Mouse (Mus musculus) limb, embryonic 10.5 days (tissue): Measurements from ENCODE around the gene Exoc3l2. TPM values are rescaled to one million over a fixed set of nuclear protein-coding genes. Genes with fewer than 3 reads are reported as not detected.

ENCODE experiments used
- DNase-seq: peaks from one replicate; pipeline ENCODE4 v3.0.0-alpha.2; 2017; ENCODE audit warnings: low spot score
- H3K27ac ChIP-seq: fragments of 300-500 bp; sonication (generic); 2 replicates; pipeline ENCODE4 v1.5.1; 2016; ENCODE audit warnings: mild to moderate bottlenecking
- H3K27me3 ChIP-seq: fragments of 300-500 bp; sonication (generic); 2 replicates; pipeline ENCODE4 v1.6.1; 2016; ENCODE audit warnings: low read depth, mild to moderate bottlenecking; ENCODE audit not compliant: poor library complexity, severe bottlenecking
- H3K36me3 ChIP-seq: fragments of 300-500 bp; sonication (generic); 2 replicates; pipeline ENCODE4 v1.6.1; 2016; ENCODE audit warnings: mild to moderate bottlenecking, moderate library complexity
- H3K4me1 ChIP-seq: fragments of 300-500 bp; sonication (generic); 2 replicates; pipeline ENCODE4 v1.6.1; 2016
- H3K4me3 ChIP-seq: fragments of 300-500 bp; sonication (generic); 2 replicates; pipeline ENCODE4 v1.5.1; 2016; ENCODE audit warnings: mild to moderate bottlenecking, moderate library complexity
- H3K9me3 ChIP-seq: fragments of 300-500 bp; sonication (generic); replicated peaks from 2 replicates; pipeline ENCODE4 v1.6.1; 2016; ENCODE audit warnings: mild to moderate bottlenecking
- WGBS: fragments of 180-500 bp; shearing (Covaris S2); methylation state at CpG from one replicate; pipeline ENCODE4 v1.1.7; 2016; 5-methylcytosine and 5-hydroxymethylcytosine counted together
- polyA plus RNA-seq: library from polyadenylated mRNA; unstranded; fragments of >200 nt; fragmentation: Nextera tagmentation; extraction: Ambion mirVana; gene quantifications from 2 replicates; pipeline ENCODE4 v1.2.1, GENCODE M21; 2016

Exoc3l2 gene
- polyA plus RNA-seq, 1 experiment from 2014 or later = 1.2 TPM

- H3K4me3 ChIP-seq = peak overlapping the region; percentile 92
- peaks cover 26% of the 10 kb centered on the region for H3K36me3 ChIP-seq
- no peak for DNase-seq
- no peaks in the 10 kb centered on the region for H3K27me3 ChIP-seq
- WGBS = 24% methylated on average over 6 of the region's 6 CpGs
- H3K27ac ChIP-seq = peak overlapping the region; percentile 89
- peaks cover 43% of the 10 kb centered on the region for H3K4me1 ChIP-seq
- H3K9me3 ChIP-seq = no peaks in the 10 kb centered on the region
Observed at GRCm38 (mm10) chr7:19459144-19459870, 3.8 kb upstream of the Exoc3l2 start.

- Histone ChIP-seq H3K36me3 (peaks cover 14% of the 10 kb centered on the region), H3K4me3 (no peak overlapping the region), H3K4me1 (peaks cover 55% of the 10 kb centered on the region), H3K27ac (no peak overlapping the region), H3K9me3 (no peaks in the 10 kb centered on the region), H3K27me3 (0 out of 2 replicates have a peak, but pooled peaks cover 2% of the 10 kb centered on the region)
- no peak for DNase-seq
- WGBS = 94% methylated on average over 1 of the region's 1 CpGs
Observed at GRCm38 (mm10) chr7:19460500-19460899, 2.6 kb upstream of the Exoc3l2 start.

- Histone ChIP-seq H3K4me3 (0 out of 2 replicates have a peak overlapping the region, but pooled peaks have one; percentile 5), H3K9me3 (no peaks in the 10 kb centered on the region), H3K27ac (no peak overlapping the region), H3K27me3 (peaks cover 10% of the 10 kb centered on the region; the same call in 1 of the 2 replicates), H3K4me1 (peaks cover 55% of the 10 kb centered on the region), H3K36me3 (peaks cover 4% of the 10 kb centered on the region)
- DNase-seq = peak; percentile 91
- WGBS = 11% methylated on average over 6 of the region's 6 CpGs
Observed at GRCm38 (mm10) chr7:19461488-19461887, 1.6 kb upstream of the Exoc3l2 start.

GRCm38 (mm10) chr7:19462443-19462842, 688 bp upstream of the Exoc3l2 start:
- Histone ChIP-seq H3K4me3 (no peak overlapping the region), H3K27ac (peak overlapping the region; percentile 88), H3K4me1 (peaks cover 52% of the 10 kb centered on the region), H3K27me3 (peaks cover 18% of the 10 kb centered on the region), H3K9me3 (no peaks in the 10 kb centered on the region), H3K36me3 (no peaks in the 10 kb centered on the region)
- no peak for DNase-seq
- WGBS = 58% methylated on average over 4 of the region's 4 CpGs

- no peaks in the 10 kb centered on the region for H3K9me3 ChIP-seq
- H3K27ac ChIP-seq = peak overlapping the region; percentile 88
- H3K4me1 ChIP-seq = peaks cover 40% of the 10 kb centered on the region
- DNase-seq = peak; percentile 65
- H3K4me3 ChIP-seq = peak overlapping the region; percentile 45
- no peaks in the 10 kb centered on the region for H3K36me3 ChIP-seq
- 6% methylated on average over 22 of the region's 22 CpGs for WGBS
- peaks cover 40% of the 10 kb centered on the region for H3K27me3 ChIP-seq
Observed at GRCm38 (mm10) chr7:19464367-19465307, 1.5 kb downstream of the Exoc3l2 start.

- Histone ChIP-seq H3K27ac (no peak overlapping the region), H3K27me3 (peaks cover 60% of the 10 kb centered on the region), H3K9me3 (no peaks in the 10 kb centered on the region), H3K4me3 (no peak overlapping the region), H3K4me1 (peaks cover 46% of the 10 kb centered on the region), H3K36me3 (no peaks in the 10 kb centered on the region)
- WGBS = 69% methylated on average over 5 of the region's 5 CpGs
- DNase-seq = no peak
Observed at GRCm38 (mm10) chr7:19466602-19467145, 3.5 kb downstream of the Exoc3l2 start.

GRCm38 (mm10) chr7:19467638-19468037, 4.5 kb downstream of the Exoc3l2 start:
- Histone ChIP-seq H3K4me1 (peaks cover 45% of the 10 kb centered on the region), H3K9me3 (no peaks in the 10 kb centered on the region), H3K27ac (no peak overlapping the region), H3K27me3 (peaks cover 70% of the 10 kb centered on the region), H3K36me3 (no peaks in the 10 kb centered on the region), H3K4me3 (no peak overlapping the region)
- no peak for DNase-seq
- WGBS = 45% methylated on average over 6 of the region's 6 CpGs

GRCm38 (mm10) chr7:19468279-19468678, 5.1 kb downstream of the Exoc3l2 start:
- no peak for DNase-seq
- Histone ChIP-seq H3K27ac (no peak overlapping the region), H3K9me3 (no peaks in the 10 kb centered on the region), H3K4me3 (no peak overlapping the region), H3K4me1 (peaks cover 39% of the 10 kb centered on the region), H3K27me3 (peaks cover 77% of the 10 kb centered on the region), H3K36me3 (no peaks in the 10 kb centered on the region)
- 69% methylated on average over 12 of the region's 12 CpGs for WGBS

- WGBS = 18% methylated on average over 23 of the region's 23 CpGs
Observed at GRCm38 (mm10) chr7:19469404-19469803, 6.3 kb downstream of the Exoc3l2 start.

GRCm38 (mm10) chr7:19470308-19470707, 7.2 kb downstream of the Exoc3l2 start:
- WGBS = 17% methylated on average over 14 of the region's 14 CpGs
- H3K4me3 ChIP-seq = no peak overlapping the region
- DNase-seq = no peak
- peaks cover 31% of the 10 kb centered on the region for H3K4me1 ChIP-seq
- no peaks in the 10 kb centered on the region for H3K9me3 ChIP-seq
- H3K36me3 ChIP-seq = 0 out of 2 replicates have a peak, but pooled peaks cover 2% of the 10 kb centered on the region
- peaks cover 96% of the 10 kb centered on the region for H3K27me3 ChIP-seq
- H3K27ac ChIP-seq = no peak overlapping the region

More at GRCm38 (mm10) chr7:19469404-19469803, 6.3 kb downstream of the Exoc3l2 start:
- peaks cover 87% of the 10 kb centered on the region for H3K27me3 ChIP-seq
- 0 out of 2 replicates have a peak overlapping the region, but pooled peaks have one; percentile 38 for H3K27ac ChIP-seq
- no peaks in the 10 kb centered on the region for H3K9me3 ChIP-seq
- H3K4me3 ChIP-seq = peak overlapping the region; percentile 5; the same call in 1 of the 2 replicates
- 0 out of 2 replicates have a peak, but pooled peaks cover 2% of the 10 kb centered on the region for H3K36me3 ChIP-seq
- peaks cover 39% of the 10 kb centered on the region for H3K4me1 ChIP-seq
- no peak for DNase-seq

GRCm38 (mm10) chr7:19472403-19472802, 9.3 kb downstream of the Exoc3l2 start:
- no peak overlapping the region for H3K4me3 ChIP-seq
- no peak for DNase-seq
- 45% methylated on average over 4 of the region's 4 CpGs for WGBS
- 0 out of 2 replicates have a peak, but pooled peaks cover 2% of the 10 kb centered on the region for H3K36me3 ChIP-seq
- no peaks in the 10 kb centered on the region for H3K9me3 ChIP-seq
- peaks cover 27% of the 10 kb centered on the region for H3K4me1 ChIP-seq
- H3K27me3 ChIP-seq = peaks cover 97% of the 10 kb centered on the region
- no peak overlapping the region for H3K27ac ChIP-seq

- no peaks in the 10 kb centered on the region for H3K9me3 ChIP-seq
- H3K36me3 ChIP-seq = 0 out of 2 replicates have a peak, but pooled peaks cover 2% of the 10 kb centered on the region
- WGBS = under 1% methylated on average over 89 of the region's 89 CpGs
- peak overlapping the region; percentile 91 for H3K27ac ChIP-seq
- H3K4me1 ChIP-seq = peaks cover 32% of the 10 kb centered on the region
- peak overlapping the region; percentile 68 for H3K4me3 ChIP-seq
- peak; percentile 84 for DNase-seq
- H3K27me3 ChIP-seq = peaks cover 91% of the 10 kb centered on the region
Observed at GRCm38 (mm10) chr7:19473875-19474443, 10.8 kb downstream of the Exoc3l2 start.
